Mouse (Mus musculus) v-Abl transformed pro-B cells (cell line): ENCODE results near the gene Olfr1026.

Source experiments
- in situ Hi-C, 2 experiments: fragments of 400-800 bp; cut with MboI; formaldehyde crosslinking; loops; one replicate each; pipeline ENCODE4 v1.15.1; 2025; ENCODE audit not compliant: unreplicated experiment in 2 of 2

The Olfr1026 gene

DNA sequence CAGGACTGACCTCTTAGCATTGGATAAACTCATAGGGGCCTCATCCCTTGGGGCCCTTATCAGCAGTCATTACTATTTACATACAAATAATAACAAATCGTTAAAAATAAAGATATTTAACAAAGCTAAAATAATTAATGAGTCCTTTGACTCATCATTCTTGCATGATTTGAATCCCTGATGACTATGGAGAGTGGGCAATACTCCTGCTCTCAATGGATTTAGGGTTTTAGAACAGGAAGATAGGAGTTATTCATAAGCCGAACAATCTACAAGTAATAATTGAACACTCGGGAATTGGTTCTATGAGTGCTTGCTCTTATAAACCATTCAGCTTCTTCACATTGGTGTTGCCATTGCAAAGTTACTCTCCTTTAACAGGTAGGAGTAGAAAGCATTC, at the start of gene Olfr1026:
TSS of gene Olfr1026 (plus strand) at position 301 of the 400 bp plus-strand sequence.
- in situ Hi-C loops = no loop called here

DNA sequence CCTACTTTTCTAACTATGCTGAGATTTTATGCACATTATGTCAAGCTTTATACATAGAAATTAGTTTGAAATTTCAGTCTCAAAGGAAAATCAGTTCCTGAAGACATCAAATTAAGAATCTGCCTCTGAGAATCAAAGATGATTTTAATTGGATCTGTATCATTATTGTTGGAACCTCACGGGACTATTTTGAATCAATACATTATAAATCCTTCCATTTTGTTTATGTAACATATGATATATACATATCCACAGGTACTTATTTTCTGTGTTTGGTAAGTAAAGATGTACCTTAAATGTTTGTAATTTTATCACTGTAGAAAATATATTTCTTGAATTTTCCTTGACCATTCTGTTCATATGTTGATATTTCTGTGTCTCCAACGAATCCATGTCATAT, 36.0 kb upstream of the Olfr1026 start, which contains the start of gene Olfr1023:
TSS of gene Olfr1023 (plus strand) at position 301 of the 400 bp plus-strand sequence.
- in situ Hi-C loops = no loop called here

DNA sequence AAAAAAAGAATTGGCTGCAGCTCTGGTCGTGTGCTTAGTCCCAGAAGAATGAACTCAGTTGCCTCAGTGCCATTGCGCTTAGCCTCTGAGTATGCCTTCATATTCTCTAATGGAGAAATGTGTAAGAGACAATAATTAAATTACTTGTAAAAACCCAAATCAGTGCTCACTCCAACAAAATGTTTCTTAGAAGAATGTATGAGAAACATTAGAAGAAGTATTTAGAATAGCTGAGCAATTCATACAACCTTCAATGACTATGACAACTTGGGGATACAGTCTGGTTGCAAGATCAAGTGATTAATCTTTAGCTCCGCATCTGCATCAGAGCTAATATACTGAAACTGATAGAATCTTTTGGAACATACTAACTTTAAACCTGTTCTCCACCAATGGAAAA, 16.4 kb upstream of the Olfr1026 start, which contains the start of gene Olfr1024:
TSS of gene Olfr1024 (minus strand) at position 101 of the 400 bp plus-strand sequence.
- in situ Hi-C loops = no loop called here

DNA sequence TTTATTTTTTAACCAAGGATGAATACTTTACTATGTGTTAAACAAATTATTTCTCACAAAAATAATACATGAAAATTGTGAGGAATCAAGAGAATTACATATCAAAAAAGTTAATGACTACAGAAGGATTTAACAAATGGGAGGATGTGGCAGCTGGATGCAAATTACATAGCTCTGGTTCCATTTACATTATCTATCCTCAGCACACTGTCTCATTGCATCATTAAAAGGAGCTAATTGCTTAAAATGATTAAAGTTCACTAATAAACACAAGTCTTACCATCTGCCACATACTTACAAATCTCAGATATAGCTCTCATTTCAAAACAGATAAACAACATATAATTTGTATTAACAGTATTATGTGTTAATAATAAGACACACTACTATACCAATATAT, 8.2 kb upstream of the Olfr1026 start:
- in situ Hi-C loops = no loop called here

DNA sequence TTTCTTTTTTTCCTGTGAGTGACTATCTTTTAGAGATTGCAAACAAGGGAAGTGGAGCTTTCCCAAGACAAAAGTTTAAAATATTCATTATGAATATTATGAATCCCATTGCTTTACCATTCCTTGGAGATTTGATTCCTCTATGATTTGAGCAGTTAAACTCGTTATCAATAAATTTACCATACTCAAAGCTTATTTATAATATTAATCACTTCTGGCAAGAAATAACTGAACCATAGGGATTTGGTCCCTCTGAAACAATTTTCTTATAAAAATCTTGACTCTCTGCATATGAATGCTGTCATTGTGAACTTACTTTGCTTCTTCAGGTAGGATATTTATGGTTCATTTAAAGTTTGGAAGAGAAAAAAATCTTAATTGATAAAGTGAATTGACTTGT, 6.5 kb upstream of the Olfr1026 start, which contains the start of gene Olfr1025-ps1:
TSS of gene Olfr1025-ps1 (plus strand) at position 301 of the 400 bp plus-strand sequence.
- in situ Hi-C loops = no loop called here

DNA sequence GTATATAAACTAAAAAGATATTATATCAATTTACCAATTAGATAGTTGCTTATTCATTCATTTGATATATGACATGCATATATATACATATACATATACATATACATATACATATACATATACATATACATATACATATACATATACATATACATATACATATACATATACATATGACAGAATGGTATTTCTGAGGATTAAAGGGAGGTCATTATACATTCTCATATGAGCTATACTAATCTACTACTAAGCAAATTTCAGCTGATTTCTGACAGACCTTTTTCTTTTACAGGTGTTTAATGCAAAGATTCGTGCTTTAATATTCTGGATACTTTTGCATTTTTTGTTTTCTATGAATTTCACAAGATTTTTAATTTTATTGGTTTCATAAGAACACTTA, 28.8 kb downstream of the Olfr1026 start, which contains the start of gene Olfr1028:
TSS of gene Olfr1028 (plus strand) at position 301 of the 400 bp plus-strand sequence.
- in situ Hi-C loops = no loop called here

DNA sequence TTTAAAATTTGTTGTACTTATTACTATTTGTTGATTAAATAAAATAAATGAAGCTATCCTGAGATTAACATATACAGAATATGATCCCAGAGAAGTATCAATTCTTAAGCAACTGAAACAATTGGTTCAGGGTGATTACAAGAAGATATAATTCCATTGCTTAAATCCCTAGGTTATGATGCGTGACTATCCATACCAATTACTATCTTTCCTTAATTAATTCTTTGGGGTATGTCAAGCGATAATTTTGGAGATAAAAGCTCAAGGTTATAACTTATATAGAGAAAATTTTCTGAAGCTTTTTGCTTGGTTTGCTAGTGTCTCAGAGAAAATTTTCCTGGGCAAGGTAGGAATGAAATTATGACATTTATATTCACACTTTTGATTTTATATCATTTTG, 52.2 kb downstream of the Olfr1026 start, which contains the start of gene Olfr1029:
TSS of gene Olfr1029 (plus strand) at position 301 of the 400 bp plus-strand sequence.
- in situ Hi-C loops = no loop called here
